Mouse (Mus musculus): ENCODE measurements at regions not wholly inside any gene's neighbourhood (a gene's known extent, or its start where the extent isn't known, plus 50 kb on each side); places are given as distances from the start of the nearest gene placed in this dataset.

GRCm38 (mm10) chr13:31181530-31181929 lies 207.5 kb downstream of the Gm5447 start:
- Histone ChIP-seq H3K9me3 (ENCODE audit: low read length) (no peaks in the 10 kb centered on the region), H3K27ac (ENCODE audit: low read length) (no peak overlapping the region), H3K4me1 (ENCODE audit: insufficient read depth, low read length) (peaks cover 8% of the 10 kb centered on the region; the same call in 1 of the 2 replicates), H3K9ac (replicated peaks; ENCODE audit: low read length) (no peak overlapping the region), H3K4me3 (ENCODE audit: low read length) (no peak overlapping the region), H3K4me2 (replicated peaks; ENCODE audit: low read depth, low read length) (no peak overlapping the region), H3K27me3 (ENCODE audit: insufficient read depth, low read length) (no peaks in the 10 kb centered on the region; the same call in 1 of the 2 replicates), H3K36me3 (ENCODE audit: insufficient read depth, low read length) (no peaks in the 10 kb centered on the region)
- ATAC-seq (ENCODE audit: low FRiP score, low TSS enrichment) = no peak
- 76% methylated on average over 5 of the region's 5 CpGs for WGBS

DNA sequence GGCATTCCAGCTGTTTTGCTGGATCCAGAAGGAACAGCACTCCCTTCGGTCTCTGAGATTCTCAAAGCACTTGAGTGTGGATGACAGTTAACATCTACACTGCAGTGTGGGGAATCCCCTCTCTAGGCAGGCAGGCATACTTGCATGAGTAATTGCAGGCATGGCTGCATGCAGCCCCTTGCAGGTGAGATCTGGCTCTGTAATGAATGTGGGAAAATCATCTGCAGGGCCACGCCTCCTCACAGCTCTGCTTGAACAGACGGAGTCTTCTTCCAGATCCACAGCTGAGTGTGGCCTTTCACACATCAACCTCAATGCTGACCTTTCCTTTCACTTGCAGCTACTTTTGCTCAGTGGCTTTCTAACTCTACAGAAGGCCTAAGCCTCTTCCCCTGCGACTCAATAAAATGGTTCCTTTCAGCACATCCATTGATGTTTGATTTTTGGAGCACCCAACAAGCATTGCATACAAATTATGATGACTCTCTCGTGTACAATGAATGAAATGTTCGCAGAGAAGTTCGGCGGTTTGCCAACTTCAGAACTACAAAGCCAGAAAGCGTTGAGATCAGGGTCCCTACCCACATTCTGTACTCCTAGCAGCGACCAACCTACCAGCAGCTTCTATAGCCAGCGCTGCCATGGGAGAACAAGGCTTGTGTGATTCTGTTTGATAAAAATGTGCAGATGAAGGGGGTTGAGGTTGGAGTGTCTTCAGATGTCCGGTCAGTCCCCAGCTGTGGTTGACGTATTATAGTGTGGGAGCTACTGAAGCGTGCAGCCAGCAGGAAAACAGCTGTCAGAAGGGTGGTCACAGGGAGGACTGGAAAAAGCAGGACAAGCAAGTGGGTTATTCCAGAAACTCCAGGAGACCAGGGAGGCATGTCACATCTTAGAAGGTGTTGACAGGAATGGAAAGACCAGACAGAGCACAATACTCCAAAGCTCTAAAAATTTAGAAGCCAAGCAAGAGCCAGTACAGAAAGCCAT lies 211.1 kb downstream of the Gm5447 start:
- no peak overlapping the region for H3K27ac ChIP-seq (ENCODE audit: low read length)
- H3K4me3 ChIP-seq (ENCODE audit: low read length) = no peak overlapping the region
- no peak overlapping the region for H3K9ac ChIP-seq (replicated peaks; ENCODE audit: low read length)
- no peaks in the 10 kb centered on the region for H3K9me3 ChIP-seq (ENCODE audit: low read length)
- H3K36me3 ChIP-seq (ENCODE audit: insufficient read depth, low read length) = no peaks in the 10 kb centered on the region
- no peaks in the 10 kb centered on the region; the same call in 1 of the 2 replicates for H3K27me3 ChIP-seq (ENCODE audit: insufficient read depth, low read length)
- WGBS = 73% methylated on average over 14 of the region's 14 CpGs
- no peaks in the 10 kb centered on the region; the same call in 1 of the 2 replicates for H3K4me1 ChIP-seq (ENCODE audit: insufficient read depth, low read length)
- 0 out of 2 replicates have a peak, but pooled peaks have one; percentile 59 for ATAC-seq (ENCODE audit: low FRiP score, low TSS enrichment)
- H3K4me2 ChIP-seq (replicated peaks; ENCODE audit: low read depth, low read length) = no peak overlapping the region

GRCm38 (mm10) chr13:31186805-31187589 lies 213.0 kb downstream of the Gm5447 start:
- H3K27ac ChIP-seq (ENCODE audit: low read length) = no peak overlapping the region
- no peak overlapping the region for H3K9ac ChIP-seq (replicated peaks; ENCODE audit: low read length)
- H3K36me3 ChIP-seq (ENCODE audit: insufficient read depth, low read length) = no peaks in the 10 kb centered on the region
- H3K4me2 ChIP-seq (replicated peaks; ENCODE audit: low read depth, low read length) = no peak overlapping the region
- no peak for ATAC-seq (ENCODE audit: low FRiP score, low TSS enrichment)
- no peaks in the 10 kb centered on the region; the same call in 1 of the 2 replicates for H3K4me1 ChIP-seq (ENCODE audit: insufficient read depth, low read length)
- H3K4me3 ChIP-seq (ENCODE audit: low read length) = no peak overlapping the region
- H3K27me3 ChIP-seq (ENCODE audit: insufficient read depth, low read length) = no peaks in the 10 kb centered on the region
- 25% methylated on average over 5 of the region's 5 CpGs for WGBS
- no peaks in the 10 kb centered on the region for H3K9me3 ChIP-seq (ENCODE audit: low read length)

GRCm38 (mm10) chr13:31189116-31189515 lies 215.1 kb downstream of the Gm5447 start:
- Histone ChIP-seq H3K9me3 (ENCODE audit: low read length) (no peaks in the 10 kb centered on the region), H3K4me3 (ENCODE audit: low read length) (no peak overlapping the region), H3K36me3 (ENCODE audit: insufficient read depth, low read length) (no peaks in the 10 kb centered on the region), H3K27me3 (ENCODE audit: insufficient read depth, low read length) (no peaks in the 10 kb centered on the region), H3K4me1 (ENCODE audit: insufficient read depth, low read length) (no peaks in the 10 kb centered on the region; the same call in 1 of the 2 replicates), H3K27ac (ENCODE audit: low read length) (no peak overlapping the region), H3K4me2 (replicated peaks; ENCODE audit: low read depth, low read length) (no peak overlapping the region), H3K9ac (replicated peaks; ENCODE audit: low read length) (no peak overlapping the region)
- no peak for ATAC-seq (ENCODE audit: low FRiP score, low TSS enrichment)
- 37% methylated on average over 1 of the region's 1 CpGs for WGBS

- Histone ChIP-seq H3K36me3 (ENCODE audit: insufficient read depth, low read length) (no peaks in the 10 kb centered on the region), H3K27me3 (ENCODE audit: insufficient read depth, low read length) (no peaks in the 10 kb centered on the region), H3K9ac (replicated peaks; ENCODE audit: low read length) (no peak overlapping the region), H3K4me3 (ENCODE audit: low read length) (no peak overlapping the region), H3K9me3 (ENCODE audit: low read length) (no peaks in the 10 kb centered on the region), H3K27ac (ENCODE audit: low read length) (no peak overlapping the region), H3K4me2 (replicated peaks; ENCODE audit: low read depth, low read length) (no peak overlapping the region), H3K4me1 (ENCODE audit: insufficient read depth, low read length) (no peaks in the 10 kb centered on the region; the same call in 1 of the 2 replicates)
- WGBS = 58% methylated on average over 4 of the region's 4 CpGs
- ATAC-seq (ENCODE audit: low FRiP score, low TSS enrichment) = no peak
Measured at GRCm38 (mm10) chr13:31190036-31190435, 216.0 kb downstream of the Gm5447 start.

- H3K9me3 ChIP-seq (ENCODE audit: low read length) = no peaks in the 10 kb centered on the region
- H3K27ac ChIP-seq (ENCODE audit: low read length) = no peak overlapping the region
- no peak overlapping the region for H3K9ac ChIP-seq (replicated peaks; ENCODE audit: low read length)
- no peaks in the 10 kb centered on the region for H3K36me3 ChIP-seq (ENCODE audit: insufficient read depth, low read length)
- H3K27me3 ChIP-seq (ENCODE audit: insufficient read depth, low read length) = no peaks in the 10 kb centered on the region
- no peak for ATAC-seq (ENCODE audit: low FRiP score, low TSS enrichment)
- H3K4me1 ChIP-seq (ENCODE audit: insufficient read depth, low read length) = no peaks in the 10 kb centered on the region
- 78% methylated on average over 7 of the region's 7 CpGs for WGBS
- no peak overlapping the region for H3K4me3 ChIP-seq (ENCODE audit: low read length)
- no peak overlapping the region for H3K4me2 ChIP-seq (replicated peaks; ENCODE audit: low read depth, low read length)
Measured at GRCm38 (mm10) chr13:31191344-31192139, 217.5 kb downstream of the Gm5447 start.

DNA sequence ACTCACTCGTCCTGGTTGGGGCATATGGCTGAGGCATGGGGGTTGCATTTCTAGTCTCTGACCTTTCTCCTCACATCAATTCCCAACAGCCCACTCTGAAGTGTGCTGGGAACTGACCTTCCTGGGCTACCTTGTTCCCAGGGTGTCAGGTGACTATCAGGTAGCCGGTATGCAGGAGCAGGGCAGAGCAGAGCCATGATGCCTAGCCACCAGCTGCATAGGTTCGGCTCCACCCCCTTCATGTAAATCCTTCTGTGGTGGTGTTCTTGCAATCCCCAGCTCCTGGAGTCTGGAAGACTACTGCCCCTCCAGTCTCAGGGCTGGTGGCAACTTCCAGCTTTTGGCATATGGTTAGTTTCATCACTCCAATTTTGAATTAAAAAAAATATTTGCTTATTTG lies 221.0 kb downstream of the Gm5447 start:
- H3K9me3 ChIP-seq (ENCODE audit: low read length) = no peaks in the 10 kb centered on the region
- no peak overlapping the region for H3K4me2 ChIP-seq (replicated peaks; ENCODE audit: low read depth, low read length)
- H3K27me3 ChIP-seq (ENCODE audit: insufficient read depth, low read length) = no peaks in the 10 kb centered on the region
- no peak overlapping the region for H3K27ac ChIP-seq (ENCODE audit: low read length)
- WGBS = 72% methylated on average over 3 of the region's 3 CpGs
- ATAC-seq (ENCODE audit: low FRiP score, low TSS enrichment) = no peak
- no peak overlapping the region for H3K9ac ChIP-seq (replicated peaks; ENCODE audit: low read length)
- H3K4me1 ChIP-seq (ENCODE audit: insufficient read depth, low read length) = no peaks in the 10 kb centered on the region
- no peaks in the 10 kb centered on the region for H3K36me3 ChIP-seq (ENCODE audit: insufficient read depth, low read length)
- H3K4me3 ChIP-seq (ENCODE audit: low read length) = no peak overlapping the region

- Histone ChIP-seq H3K9me3 (ENCODE audit: low read length) (no peaks in the 10 kb centered on the region), H3K36me3 (ENCODE audit: insufficient read depth, low read length) (no peaks in the 10 kb centered on the region), H3K27me3 (ENCODE audit: insufficient read depth, low read length) (no peaks in the 10 kb centered on the region), H3K9ac (replicated peaks; ENCODE audit: low read length) (no peak overlapping the region), H3K4me2 (replicated peaks; ENCODE audit: low read depth, low read length) (no peak overlapping the region), H3K4me1 (ENCODE audit: insufficient read depth, low read length) (no peaks in the 10 kb centered on the region), H3K27ac (ENCODE audit: low read length) (no peak overlapping the region), H3K4me3 (ENCODE audit: low read length) (no peak overlapping the region)
- no peak for ATAC-seq (ENCODE audit: low FRiP score, low TSS enrichment)
- 77% methylated on average over 2 of the region's 2 CpGs for WGBS
Measured at GRCm38 (mm10) chr13:31196546-31196945, 222.5 kb downstream of the Gm5447 start.

- H3K27ac ChIP-seq (ENCODE audit: low read length) = no peak overlapping the region
- WGBS = 74% methylated on average over 2 of the region's 2 CpGs
- no peak for ATAC-seq (ENCODE audit: low FRiP score, low TSS enrichment)
Measured at GRCm38 (mm10) chr13:31197593-31197992, 223.6 kb downstream of the Gm5447 start.

More at GRCm38 (mm10) chr13:31197593-31197992, 223.6 kb downstream of the Gm5447 start:
- H3K4me2 ChIP-seq (replicated peaks; ENCODE audit: low read depth, low read length) = no peak overlapping the region
- no peak overlapping the region for H3K4me3 ChIP-seq (ENCODE audit: low read length)
- no peaks in the 10 kb centered on the region for H3K36me3 ChIP-seq (ENCODE audit: insufficient read depth, low read length)
- no peaks in the 10 kb centered on the region for H3K27me3 ChIP-seq (ENCODE audit: insufficient read depth, low read length)
- no peak overlapping the region for H3K9ac ChIP-seq (replicated peaks; ENCODE audit: low read length)
- H3K9me3 ChIP-seq (ENCODE audit: low read length) = no peaks in the 10 kb centered on the region
- no peaks in the 10 kb centered on the region for H3K4me1 ChIP-seq (ENCODE audit: insufficient read depth, low read length)

Data from kidney, embryonic 16.5 days (tissue).